Mouse (Mus musculus) liver, adult 2 months (tissue): ENCODE measurements around the gene Arl10.

Experiments used
- CTCF ChIP-seq: fragments of 200-500 bp; IDR thresholded peaks from 2 replicates; pipeline ENCODE4 v1.5.1; 2011; ENCODE audit warnings: low read depth, low read length, control low read depth
- POLR2A ChIP-seq: fragments of 200-500 bp; IDR thresholded peaks from 2 replicates; pipeline ENCODE4 v1.6.1; 2011; ENCODE audit warnings: low read length, control low read depth; ENCODE audit not compliant: insufficient read depth; ENCODE audit errors: extremely low read depth

DNA sequence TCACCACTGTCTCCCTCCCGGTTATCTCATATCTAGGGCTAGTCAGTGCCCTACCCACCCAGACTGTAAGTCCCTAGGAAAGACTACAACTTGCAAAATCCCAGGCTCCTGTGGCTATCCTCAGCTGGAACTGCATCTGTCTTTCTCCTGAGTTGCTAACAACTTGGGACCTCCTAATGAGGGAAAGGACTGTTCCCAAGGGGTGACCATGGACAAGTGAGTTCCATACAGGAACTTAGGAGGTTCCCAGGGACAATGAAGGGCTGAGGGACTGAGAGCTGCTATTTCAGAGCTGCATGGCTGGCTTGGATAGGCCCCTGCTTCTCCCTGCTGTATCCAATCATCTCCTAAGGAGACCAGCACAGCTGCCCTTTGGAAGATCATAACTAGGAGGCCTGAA is 34.5 kb downstream of the Arl10 start:
- TF ChIP-seq CTCF (no peak), POLR2A (no peak)
